In the genomic region with DNA sequence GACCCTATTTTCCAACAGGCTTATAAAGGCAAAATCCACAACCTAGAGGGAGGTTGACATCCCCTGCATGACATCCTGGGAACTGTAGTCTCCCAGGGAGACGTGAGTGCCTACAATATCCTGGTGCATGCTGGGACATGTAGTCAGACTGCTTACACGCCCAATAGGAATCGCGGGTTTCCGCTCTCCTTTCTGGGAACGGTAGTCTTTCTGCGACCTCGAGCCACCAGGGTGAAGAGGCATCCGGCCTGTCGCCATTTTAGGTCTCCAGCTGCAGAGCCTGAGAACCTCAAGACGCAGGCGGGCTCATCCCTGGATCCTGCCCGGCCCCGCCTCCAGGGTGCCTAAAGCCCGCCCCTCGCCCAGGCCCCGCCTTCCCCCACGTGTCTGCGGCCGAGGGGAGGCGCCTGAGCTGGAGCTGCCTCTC, we compare ENCODE assay signal across 8 mouse cellular contexts. TPM values are rescaled to one million over a fixed set of nuclear protein-coding genes. Genes with fewer than 3 reads are reported as not detected.
DNase-seq lines count a peak whose midpoint lies in the region; ATAC-seq and TF ChIP-seq lines count a peak whose summit lies in the region.
"Not testable (repeated sequence)": the region's sequence is repeated elsewhere in the genome, so short reads cannot be mapped to it uniquely, and the experiment has no call there.

A gene (plus strand): TSS at position 400 of the 427 bp plus-strand sequence.

- H3K9me3 ChIP-seq in forebrain, embryonic 10.5 days; heart, embryonic 15.5 days (replicated peaks); liver, embryonic 14.5 days (ENCODE audit: control insufficient read depth, low read length); neural tube, embryonic 11.5 days (ENCODE audit: control insufficient read depth, low read length); stomach, postnatal 0 days (ENCODE audit: control insufficient read depth, low read length): not testable (repeated sequence)

- peak within 1 kb of the TSS; percentile 71 for H3K4me2 ChIP-seq in heart, embryonic 15.5 days
- peak within 1 kb of the TSS; percentile 69 for H3K4me2 ChIP-seq in liver, embryonic 14.5 days (ENCODE audit: low read depth)
- peak within 1 kb of the TSS; percentile 49 for H3K4me2 ChIP-seq in neural tube, embryonic 11.5 days (ENCODE audit: low read depth)
- peak within 1 kb of the TSS; percentile 58 for H3K4me2 ChIP-seq in stomach, postnatal 0 days (replicated peaks; ENCODE audit: low read depth)

- peak within 1 kb of the TSS; percentile 72 for H3K9ac ChIP-seq in heart, embryonic 15.5 days
- H3K9ac ChIP-seq in liver, embryonic 14.5 days (replicated peaks): peak within 1 kb of the TSS; percentile 54
- peak within 1 kb of the TSS; percentile 37 for H3K9ac ChIP-seq in neural tube, embryonic 11.5 days (ENCODE audit: low read length)
- peak within 1 kb of the TSS; percentile 52 for H3K9ac ChIP-seq in stomach, postnatal 0 days (ENCODE audit: low read length)

- not testable (repeated sequence) for TF ChIP-seq EP300 in liver, embryonic 14.5 days (IDR thresholded peaks at IDR 0.05; ENCODE audit: low read depth); stomach, postnatal 0 days (optimal IDR thresholded peaks at IDR 0.05)

- peak; percentile 99 for ATAC-seq in heart, embryonic 15.5 days (replicated peaks; ENCODE audit: insufficient number of reproducible peaks, insufficient read depth, low FRiP score, low read depth)
- ATAC-seq in liver, embryonic 14.5 days (ENCODE audit: insufficient read depth): peak; percentile 98
- peak; percentile 97 for ATAC-seq in neural tube, embryonic 11.5 days (ENCODE audit: insufficient read depth, low FRiP score, low TSS enrichment)
- peak; percentile 99 for ATAC-seq in stomach, postnatal 0 days (ENCODE audit: low FRiP score, low TSS enrichment)

- not testable (repeated sequence) for H3K27me3 ChIP-seq in forebrain, embryonic 10.5 days (ENCODE audit: poor library complexity, severe bottlenecking); heart, embryonic 15.5 days; liver, embryonic 14.5 days (ENCODE audit: control insufficient read depth, insufficient read depth, low read length); neural tube, embryonic 11.5 days (ENCODE audit: control insufficient read depth, insufficient read depth, low read length); stomach, postnatal 0 days (ENCODE audit: control insufficient read depth, insufficient read depth, low read length)

- peak; percentile 99 to 100 for DNase-seq in CD8-positive naive resting alpha-beta T cell, adult 2 months (ENCODE audit: low read depth in 2 of 2, low spot score in 2 of 2)
- peak; percentile 67 for DNase-seq in c-Kit-positive CD71-negative TER-119-negative erythroid progenitor cells, embryonic 14.5 days (ENCODE audit: low read depth)
- peak; percentile 88 for DNase-seq in forebrain, embryonic 10.5 days (ENCODE audit: extremely low spot score, low spot score)
- DNase-seq in kidney, postnatal 25 days: peak; percentile 99
- DNase-seq in liver, embryonic 14.5 days (ENCODE audit: low read depth in 3 of 3, low spot score in 3 of 3): peak; percentile 64 to 68 (median 65)
- peak; percentile 90 for DNase-seq in neural tube, embryonic 11.5 days (ENCODE audit: low spot score)
- peak; percentile 95 for DNase-seq in stomach, postnatal 0 days (ENCODE audit: low spot score)

- H3K4me3 ChIP-seq in forebrain, embryonic 10.5 days: peak within 1 kb of the TSS; percentile 65
- peak within 1 kb of the TSS; percentile 76 for H3K4me3 ChIP-seq in heart, embryonic 15.5 days
- H3K4me3 ChIP-seq in liver, embryonic 14.5 days (ENCODE audit: insufficient read depth in 1 of 2, low read depth in 2 of 2, low read length in 2 of 2): peak within 1 kb of the TSS; percentile 63 to 68
- peak within 1 kb of the TSS; percentile 53 for H3K4me3 ChIP-seq in neural tube, embryonic 11.5 days (ENCODE audit: low read depth, low read length)
- peak within 1 kb of the TSS; percentile 54 for H3K4me3 ChIP-seq in stomach, postnatal 0 days (ENCODE audit: low read depth, low read length)

- TF ChIP-seq CTCF in liver, embryonic 14.5 days (IDR thresholded peaks at IDR 0.05; ENCODE audit: low read depth): not testable (repeated sequence)
- peak; percentile 37 for TF ChIP-seq CTCF in stomach, postnatal 0 days (IDR thresholded peaks at IDR 0.05; ENCODE audit: low read depth)

- WGBS in forebrain, embryonic 10.5 days: under 1% methylated on average over 20 of the region's 21 CpGs
- 0% methylated on average over 21 of the region's 21 CpGs for WGBS in heart, embryonic 15.5 days
- under 1% methylated on average over 21 of the region's 21 CpGs for WGBS in liver, embryonic 14.5 days (ENCODE audit: insufficient replicate concordance)
- WGBS in neural tube, embryonic 11.5 days: under 1% methylated on average over 18 of the region's 21 CpGs
- under 1% methylated on average over 19 of the region's 21 CpGs for WGBS in stomach, postnatal 0 days

- peak within 1 kb of the TSS; percentile 77 for H3K27ac ChIP-seq in forebrain, embryonic 10.5 days
- H3K27ac ChIP-seq in heart, embryonic 15.5 days: peak within 1 kb of the TSS; percentile 69
- not testable (repeated sequence) for H3K27ac ChIP-seq in liver, embryonic 14.5 days; neural tube, embryonic 11.5 days (ENCODE audit: low read depth, low read length); stomach, postnatal 0 days (replicated peaks)

- H3K4me1 ChIP-seq in forebrain, embryonic 10.5 days; heart, embryonic 15.5 days (replicated peaks); liver, embryonic 14.5 days (replicated peaks; ENCODE audit: control insufficient read depth in 2 of 2, insufficient read depth in 2 of 2, low read length in 1 of 2); neural tube, embryonic 11.5 days (ENCODE audit: control insufficient read depth, insufficient read depth, low read length); stomach, postnatal 0 days (replicated peaks; ENCODE audit: control insufficient read depth, insufficient read depth): not testable (repeated sequence)

- H3K36me3 ChIP-seq in forebrain, embryonic 10.5 days (replicated peaks); heart, embryonic 15.5 days; liver, embryonic 14.5 days (replicated peaks; ENCODE audit: control insufficient read depth, insufficient read depth, low read depth); neural tube, embryonic 11.5 days (ENCODE audit: control insufficient read depth, insufficient read depth, low read length); stomach, postnatal 0 days (ENCODE audit: control insufficient read depth, insufficient read depth, low read length): not testable (repeated sequence)

RNA-seq across cellular contexts. Expression of the gene that starts here (rescaled TPM):
- polyA plus RNA-seq in forebrain, embryonic 10.5 days (2016; fragmentation: Nextera tagmentation; extraction: Ambion mirVana): not detected in 2 replicates
- 0.11 and 0.20 TPM in 2 replicates for polyA plus RNA-seq in heart, embryonic 15.5 days (2015; fragmentation: Nextera tagmentation; extraction: Ambion mirVana)
- not detected in 2 replicates for polyA plus RNA-seq in liver, embryonic 14.5 days (2012; rRNA removed)
- 0.06 TPM in 1 of 2 replicates, not detected in the other for polyA plus RNA-seq in liver, embryonic 14.5 days (2014; fragmentation: Nextera tagmentation; extraction: Ambion mirVana)
- 0.09 and 0.11 TPM in 2 replicates for polyA plus RNA-seq in neural tube, embryonic 11.5 days (2014; fragmentation: Nextera tagmentation; extraction: Ambion mirVana)
- polyA plus RNA-seq in stomach, postnatal 0 days (2015; fragmentation: Nextera tagmentation; extraction: Ambion mirVana): 0.31 and 0.36 TPM in 2 replicates

Comparison
In these comparisons a context has a peak if more than half of its experiments do, and no peak if none do; other contexts are left out.
1. Peak in DNase-seq, H3K4me3 ChIP-seq and H3K27ac ChIP-seq in forebrain, embryonic 10.5 days; RNA of the gene not detected or under 1 TPM.
2. Peak in ATAC-seq, H3K4me3 ChIP-seq, H3K27ac ChIP-seq, H3K9ac ChIP-seq and H3K4me2 ChIP-seq in heart, embryonic 15.5 days; RNA of the gene not detected or under 1 TPM.
3. Peak in DNase-seq, ATAC-seq, H3K4me3 ChIP-seq, H3K9ac ChIP-seq and H3K4me2 ChIP-seq in liver, embryonic 14.5 days; RNA of the gene not detected or under 1 TPM.
4. Peak in DNase-seq, ATAC-seq, H3K4me3 ChIP-seq, H3K9ac ChIP-seq and H3K4me2 ChIP-seq in neural tube, embryonic 11.5 days; RNA of the gene not detected or under 1 TPM.
5. Peak in DNase-seq, ATAC-seq, H3K4me3 ChIP-seq, H3K9ac ChIP-seq and H3K4me2 ChIP-seq in stomach, postnatal 0 days; RNA of the gene not detected or under 1 TPM.